Mouse (Mus musculus): ENCODE results near the gene Agbl4.

- no peak for TF ChIP-seq USF1 (IDR thresholded peaks at IDR 0.05; ENCODE audit: low read depth)
- TF ChIP-seq CTCF (IDR thresholded peaks at IDR 0.05; ENCODE audit: control insufficient read depth, insufficient read depth, insufficient read length), result no peak
- TF ChIP-seq CEBPB (IDR thresholded peaks at IDR 0.05; ENCODE audit: low read depth), result no peak
- no peak for TF ChIP-seq FOSL1 (IDR thresholded peaks at IDR 0.05; ENCODE audit: insufficient read depth, low read length, poor library complexity, severe bottlenecking)
- TF ChIP-seq MAX (IDR thresholded peaks at IDR 0.05), result no peak
- no peak for TF ChIP-seq MYOD1 (IDR thresholded peaks at IDR 0.05; ENCODE audit: control insufficient read depth, insufficient read length, low read depth)
Observed at GRCm38 (mm10) chr4:111444616-111445160, 1047.2 kb downstream of the Agbl4 start.

Measured in C2C12 (cell line).